Mouse (Mus musculus) brain, embryonic 14.5 days (tissue): ENCODE measurements at regions not wholly inside any gene's neighbourhood (a gene's known extent, or its start where the extent isn't known, plus 50 kb on each side); places are given as distances from the start of the nearest gene placed in this dataset.

Experiments used
- DNase-seq: peaks from one replicate; pipeline ENCODE4 v3.0.0-alpha.2; 2011; ENCODE audit warnings: low read depth
- CTCF ChIP-seq: fragments of 200-500 bp; IDR thresholded peaks from 2 replicates; pipeline ENCODE4 v1.5.1; 2012; ENCODE audit warnings: inconsistent platforms, mild to moderate bottlenecking, moderate library complexity, borderline replicate concordance; ENCODE audit not compliant: insufficient read depth, insufficient read length; ENCODE audit errors: extremely low read depth
- POLR2A ChIP-seq: fragments of 200-500 bp; IDR thresholded peaks from 2 replicates; pipeline ENCODE4 v1.6.1; 2012; ENCODE audit warnings: mild to moderate bottlenecking, inconsistent platforms, borderline replicate concordance; ENCODE audit not compliant: poor library complexity, insufficient read depth, insufficient read length, severe bottlenecking; ENCODE audit errors: extremely low read depth

DNA sequence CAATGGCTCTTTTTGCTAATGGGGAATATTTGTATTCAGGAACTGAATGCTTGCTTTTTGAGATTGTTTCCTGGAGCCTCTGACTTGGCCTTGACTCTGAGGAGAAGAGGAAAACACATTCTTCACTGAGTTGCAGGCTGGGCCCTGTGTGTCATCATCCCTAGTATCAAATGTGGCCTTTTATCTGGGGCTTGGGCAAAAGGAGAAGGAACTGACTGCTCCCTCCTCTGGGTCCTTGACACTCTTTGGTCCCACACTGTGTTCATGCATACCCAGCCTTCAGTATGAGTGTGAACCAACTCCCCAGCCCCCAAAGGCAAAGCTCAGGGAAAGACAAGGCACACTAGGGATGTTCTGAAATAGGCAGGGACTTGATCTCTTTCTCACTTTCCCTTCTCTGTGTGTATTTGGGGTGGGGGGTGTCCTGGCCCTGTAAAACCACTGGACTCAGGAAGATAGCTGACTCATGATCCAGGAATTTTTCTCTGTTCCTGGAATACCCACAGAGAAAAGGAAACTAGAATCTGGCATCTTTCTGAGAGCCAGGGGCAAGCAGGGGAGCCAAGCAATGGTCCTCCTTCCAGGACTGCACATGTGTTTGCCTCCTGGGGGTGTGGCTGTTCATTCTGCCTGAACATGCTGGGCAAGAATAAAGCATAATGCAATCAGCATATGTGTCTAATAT lies 82.1 kb upstream of the Sh3bp4 start:
- no peak for DNase-seq
- no peak for TF ChIP-seq POLR2A
- no peak for TF ChIP-seq CTCF

DNA sequence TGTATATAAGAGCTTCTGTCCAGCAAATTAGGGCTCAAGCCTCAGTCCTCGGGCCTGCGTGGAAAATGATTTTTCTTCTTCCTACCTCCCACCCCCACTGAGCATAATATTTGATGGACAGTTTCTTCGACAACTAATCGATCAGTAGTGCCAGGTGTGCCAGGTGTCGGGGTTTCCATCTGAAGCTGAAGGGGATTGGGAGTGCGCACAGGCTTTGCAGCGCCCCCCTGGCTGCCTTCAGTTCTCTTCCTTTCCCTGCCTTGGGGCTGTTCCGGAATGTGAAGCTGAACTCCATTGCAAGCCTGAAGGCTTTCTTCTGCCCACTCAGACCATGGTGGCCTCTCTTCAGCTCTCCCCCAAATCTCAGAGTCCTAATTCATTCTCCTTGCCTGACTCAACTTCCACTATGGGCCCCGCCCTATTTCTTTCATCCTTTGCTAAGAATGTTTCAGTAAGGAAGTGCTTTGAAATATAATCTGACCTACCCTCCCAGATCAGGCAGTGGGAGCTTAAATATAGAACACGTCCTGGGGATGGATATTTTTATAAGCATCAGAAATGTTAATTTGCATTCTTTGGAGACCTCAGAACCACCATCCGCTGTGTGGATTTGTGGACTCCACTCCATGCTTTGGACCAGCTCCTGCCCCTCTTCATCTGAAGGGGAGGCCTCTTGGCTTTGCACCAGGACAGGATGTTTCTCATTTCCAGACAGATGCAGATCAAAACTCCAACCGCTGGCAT lies 75.5 kb upstream of the Sh3bp4 start:
- DNase-seq = peak; percentile 25
- TF ChIP-seq POLR2A = no peak
- no peak for TF ChIP-seq CTCF

DNA sequence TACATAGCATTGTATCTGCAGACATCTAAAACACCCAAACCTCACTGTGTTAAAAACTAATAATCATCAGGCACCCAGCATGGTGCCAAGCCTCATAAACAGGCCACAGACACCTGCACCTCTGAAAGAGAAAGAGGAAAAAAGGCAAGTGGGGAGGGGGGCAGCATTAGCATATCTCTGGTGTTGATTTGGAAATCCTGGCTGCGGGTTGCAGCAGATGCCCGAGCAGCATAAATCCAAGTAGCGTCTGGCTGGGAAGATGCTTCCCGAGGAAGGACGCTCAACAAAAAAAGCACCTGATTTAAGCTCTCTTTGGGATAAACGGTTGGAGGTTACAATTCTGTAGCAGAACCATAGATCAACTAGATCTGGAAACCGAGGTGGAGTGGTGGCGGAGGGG lies 74.3 kb upstream of the Sh3bp4 start:
- TF ChIP-seq POLR2A (no peak), CTCF (no peak)
- DNase-seq = peak; percentile 83

GRCm38 (mm10) chr1:88996657-88997056 lies 73.6 kb upstream of the Sh3bp4 start:
- TF ChIP-seq CTCF (no peak), POLR2A (no peak)
- DNase-seq = peak; percentile 55

GRCm38 (mm10) chr1:88997847-88998246 lies 72.4 kb upstream of the Sh3bp4 start:
- TF ChIP-seq CTCF (no peak), POLR2A (no peak)
- DNase-seq = no peak

DNA sequence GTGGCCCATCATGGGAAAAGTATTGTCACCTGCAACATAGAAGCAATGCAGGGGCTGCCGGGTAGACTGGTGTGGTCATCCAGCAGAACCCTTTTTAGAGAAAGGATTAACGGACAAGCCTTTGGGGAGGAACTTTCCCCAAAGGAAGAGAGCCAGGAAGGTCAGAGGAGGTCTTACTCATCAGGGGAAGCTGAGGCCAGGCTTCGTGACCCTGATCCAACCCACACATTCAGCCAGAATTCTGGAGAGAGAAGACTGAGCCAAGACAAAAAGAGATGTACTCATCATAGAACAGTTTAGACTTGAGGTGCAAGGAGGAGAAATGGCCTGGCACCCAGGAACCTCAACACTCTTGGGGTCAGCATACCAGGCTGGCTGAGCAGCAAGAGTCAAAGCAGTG lies 67.9 kb upstream of the Sh3bp4 start:
- TF ChIP-seq POLR2A (no peak), CTCF (no peak)
- no peak for DNase-seq

- TF ChIP-seq POLR2A (no peak), CTCF (no peak)
- DNase-seq = peak; percentile 50
These were observed 66.5 kb upstream of the Sh3bp4 start for GRCm38 (mm10) chr1:89003752-89004151.

DNA sequence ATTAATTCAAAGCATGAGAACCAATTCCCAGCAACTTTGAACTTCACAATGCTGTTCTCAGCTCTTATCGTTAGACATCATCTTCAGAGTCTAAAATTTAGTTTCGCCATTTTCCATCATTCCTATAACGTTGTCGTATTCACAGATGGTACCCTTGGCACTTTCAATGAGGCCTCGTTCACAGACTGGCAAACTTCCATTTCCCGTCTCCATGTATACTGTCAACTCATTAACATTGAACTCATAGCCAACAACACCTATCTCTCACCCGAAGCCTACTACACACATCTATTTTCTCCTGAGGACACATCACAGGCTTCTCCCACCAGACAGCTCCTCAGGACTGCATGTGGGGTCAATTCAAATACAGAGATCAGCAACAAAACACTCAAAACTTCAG lies 62.7 kb upstream of the Sh3bp4 start:
- DNase-seq = peak; percentile 86
- TF ChIP-seq CTCF (no peak), POLR2A (no peak)

- TF ChIP-seq CTCF = no peak
- TF ChIP-seq POLR2A = no peak
- DNase-seq = no peak
These were observed 60.0 kb upstream of the Sh3bp4 start for GRCm38 (mm10) chr1:89010170-89010569.

DNA sequence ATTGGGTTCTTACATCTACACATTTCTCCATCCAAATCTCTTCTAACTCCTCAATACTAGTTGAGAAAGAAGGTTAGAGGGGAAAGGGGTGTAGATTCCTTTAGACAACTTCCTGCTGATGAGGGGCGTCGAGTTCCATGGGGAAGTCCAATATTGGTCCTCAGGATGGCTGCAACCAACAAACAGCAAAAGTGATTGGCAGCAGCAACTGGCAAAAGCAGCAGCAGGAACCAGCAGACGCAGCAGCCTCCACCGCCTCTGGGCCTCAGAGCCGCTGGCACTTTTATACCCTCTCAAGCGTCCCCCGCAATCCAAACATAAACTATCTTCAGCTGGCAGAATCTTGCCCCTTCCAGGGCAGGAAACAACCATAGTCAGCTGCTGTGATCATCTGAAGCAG lies 58.8 kb upstream of the Sh3bp4 start:
- TF ChIP-seq POLR2A = no peak
- no peak for TF ChIP-seq CTCF
- no peak for DNase-seq

DNA sequence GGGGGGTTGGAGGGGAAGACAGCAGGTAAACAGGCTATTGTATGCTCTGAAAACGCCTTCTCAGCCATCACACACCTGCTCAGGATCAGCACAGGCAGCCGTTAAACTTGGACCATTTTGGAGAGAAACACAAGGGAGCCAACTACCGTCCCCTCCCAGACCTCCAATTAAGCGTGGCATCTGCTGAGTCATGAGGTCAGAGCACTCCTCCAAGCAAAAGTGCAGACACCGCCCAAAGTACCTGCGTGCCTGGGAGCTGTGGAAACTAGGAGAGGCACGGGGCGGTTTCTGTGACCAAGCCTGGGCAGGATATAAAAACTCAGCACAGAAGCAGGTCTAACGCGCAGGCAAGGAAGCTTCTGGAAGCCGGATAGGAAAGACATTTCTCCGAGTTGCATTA lies 54.8 kb upstream of the Sh3bp4 start:
- no peak for DNase-seq
- TF ChIP-seq CTCF = no peak
- TF ChIP-seq POLR2A = no peak

DNA sequence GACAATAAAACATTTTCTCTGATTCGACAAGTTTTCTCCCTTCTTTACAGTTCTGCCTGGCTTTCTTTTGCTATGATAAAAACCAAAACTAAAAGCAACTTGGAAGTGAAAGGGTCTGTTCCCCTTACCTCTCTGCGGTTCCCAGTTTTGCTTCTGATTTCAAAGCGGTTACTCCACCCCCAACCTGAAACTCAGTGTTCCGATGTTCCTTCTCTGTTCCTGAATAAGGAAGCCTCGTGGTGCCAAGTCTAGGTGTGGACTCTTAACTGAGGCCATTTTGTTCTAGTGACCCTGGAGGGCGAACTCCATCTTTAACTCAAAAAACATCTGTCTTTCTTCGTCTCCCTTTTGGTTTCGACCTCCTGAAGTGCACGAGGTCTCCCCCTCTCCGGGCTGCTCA lies 54.4 kb upstream of the Sh3bp4 start:
- no peak for DNase-seq
- TF ChIP-seq POLR2A (no peak), CTCF (no peak)
